Mouse (Mus musculus) CH12.LX (cell line): Measurements from ENCODE around the gene Foxp1. TPM values are rescaled to one million over a fixed set of nuclear protein-coding genes. Genes with fewer than 3 reads are reported as not detected.

Source experiments
- DNase-seq: peaks from one replicate; pipeline ENCODE4 v3.0.0-alpha.2; 2013; ENCODE audit errors: extremely low read depth
- H3K27ac ChIP-seq: 2 replicates; pipeline ENCODE4 v1.5.1; 2012; ENCODE audit warnings: low read depth, mild to moderate bottlenecking, control low read depth, moderate library complexity; ENCODE audit not compliant: insufficient read depth
- H3K27me3 ChIP-seq: replicated peaks from 2 replicates; pipeline ENCODE3; 2012; ENCODE audit warnings: inconsistent platforms
- H3K36me3 ChIP-seq, 2 experiments: replicated peaks in 1 of 2; 2 replicates each; pipeline versions ENCODE3 to v1.6.1; 2012; ENCODE audit warnings: inconsistent platforms in 1 of 2, low read length in 1 of 2, mild to moderate bottlenecking in 1 of 2, mixed read lengths in 1 of 2, moderate library complexity in 1 of 2; ENCODE audit not compliant: control insufficient read depth in 1 of 2, insufficient read depth in 1 of 2
- H3K4me1 ChIP-seq, 2 experiments: 2 replicates each; pipeline ENCODE4 v1.6.1; 2012; ENCODE audit warnings: inconsistent platforms in 1 of 2, moderate library complexity in 1 of 2; ENCODE audit not compliant: insufficient read depth in 2 of 2, control insufficient read depth in 1 of 2
- H3K4me2 ChIP-seq: 2 replicates; pipeline ENCODE4 v1.6.1; 2012; ENCODE audit warnings: low read depth, mild to moderate bottlenecking, control low read depth; ENCODE audit not compliant: poor library complexity, insufficient read depth, severe bottlenecking
- H3K4me3 ChIP-seq, 3 experiments: fragments of 150-350 bp in 1 of 3; sonication (generic) in 1 of 3; replicated peaks in 1 of 3; 2 replicates each; pipeline versions ENCODE3 to v1.5.1; 2011 to 2012; ENCODE audit warnings: low read depth in 2 of 3, low read length in 2 of 3, mild to moderate bottlenecking in 2 of 3, moderate library complexity in 2 of 3, control low read depth in 1 of 3, improper control_type of control experiment in 1 of 3, inconsistent platforms in 1 of 3, mixed read lengths in 1 of 3; ENCODE audit not compliant: poor library complexity in 1 of 3
- H3K79me2 ChIP-seq: replicated peaks from 2 replicates; pipeline ENCODE4 v1.6.1; 2012; ENCODE audit warnings: mild to moderate bottlenecking, moderate library complexity; ENCODE audit not compliant: control insufficient read depth, poor library complexity, insufficient read depth, severe bottlenecking; ENCODE audit errors: extremely low read depth
- H3K9ac ChIP-seq: 2 replicates; pipeline ENCODE4 v1.6.1; 2012; ENCODE audit warnings: low read depth, mild to moderate bottlenecking, control low read depth, moderate library complexity; ENCODE audit not compliant: insufficient read depth
- H3K9me3 ChIP-seq: replicated peaks from 2 replicates; pipeline ENCODE3; 2012; ENCODE audit warnings: low read length, inconsistent platforms, mixed read lengths
- BHLHE40 ChIP-seq: IDR thresholded peaks from 2 replicates; pipeline ENCODE4 v1.6.1; 2011; ENCODE audit warnings: mild to moderate bottlenecking, low read depth, low read length, improper control_type of control experiment
- CHD1 ChIP-seq: IDR thresholded peaks from 2 replicates; pipeline ENCODE4 v1.6.1; 2012; ENCODE audit warnings: low read depth, low read length, improper control_type of control experiment, inconsistent platforms
- CTCF ChIP-seq, 2 experiments: IDR thresholded peaks in 1 of 2; conservative IDR thresholded peaks in 1 of 2; 2 replicates each; pipeline ENCODE4 v1.5.1; 2011 to 2012; ENCODE audit warnings: low read depth in 2 of 2, low read length in 2 of 2, improper control_type of control experiment in 1 of 2, inconsistent platforms in 1 of 2, mild to moderate bottlenecking in 1 of 2, moderate library complexity in 1 of 2
- E2F4 ChIP-seq: IDR thresholded peaks from 2 replicates; pipeline ENCODE4 v1.6.1; 2011; ENCODE audit warnings: low read depth, low read length, improper control_type of control experiment; ENCODE audit not compliant: insufficient replicate concordance
- GABPA ChIP-seq: IDR thresholded peaks from 2 replicates; pipeline ENCODE4 v1.6.1; 2012; ENCODE audit warnings: low read depth, low read length, improper control_type of control experiment, inconsistent platforms; ENCODE audit not compliant: insufficient replicate concordance
- JUND ChIP-seq: conservative IDR thresholded peaks from 2 replicates; pipeline ENCODE4 v1.6.1; 2011; ENCODE audit warnings: low read depth, low read length, improper control_type of control experiment
- MAFK ChIP-seq: IDR thresholded peaks from 2 replicates; pipeline ENCODE4 v1.6.1; 2011; ENCODE audit warnings: low read length, improper control_type of control experiment; ENCODE audit not compliant: insufficient replicate concordance
- MEF2A ChIP-seq: IDR thresholded peaks from 2 replicates; pipeline ENCODE4 v1.6.1; 2014; ENCODE audit warnings: low read depth, mild to moderate bottlenecking, inconsistent platforms, low read length, improper control_type of control experiment, borderline replicate concordance
- MXI1 ChIP-seq: IDR thresholded peaks from 2 replicates; pipeline ENCODE4 v1.6.1; 2011; ENCODE audit warnings: mild to moderate bottlenecking, low read depth, low read length, improper control_type of control experiment
- NELFE ChIP-seq: IDR thresholded peaks from 2 replicates; pipeline ENCODE4 v1.6.1; 2011; ENCODE audit warnings: low read depth, low read length, improper control_type of control experiment
- NRF1 ChIP-seq: IDR thresholded peaks from 2 replicates; pipeline ENCODE4 v1.6.1; 2014; ENCODE audit warnings: low read depth, mild to moderate bottlenecking, inconsistent platforms, low read length, improper control_type of control experiment, moderate library complexity
- POLR2AphosphoS2 ChIP-seq: IDR thresholded peaks from 2 replicates; pipeline ENCODE4 v1.6.1; 2011; ENCODE audit warnings: low read depth, low read length, improper control_type of control experiment
- SMC3 ChIP-seq: IDR thresholded peaks from 2 replicates; pipeline ENCODE4 v1.6.1; 2011; ENCODE audit warnings: low read depth, low read length, improper control_type of control experiment
- TCF12 ChIP-seq: IDR thresholded peaks from 2 replicates; pipeline ENCODE4 v1.6.1; 2014; ENCODE audit warnings: low read depth, mild to moderate bottlenecking, inconsistent platforms, low read length, improper control_type of control experiment
- UBTF ChIP-seq: IDR thresholded peaks from 2 replicates; pipeline ENCODE4 v1.6.1; 2012; ENCODE audit warnings: low read depth, mild to moderate bottlenecking, inconsistent platforms, low read length, improper control_type of control experiment, moderate library complexity
- ZKSCAN1 ChIP-seq: IDR thresholded peaks from 2 replicates; pipeline ENCODE4 v1.6.1; 2012; ENCODE audit warnings: low read depth, inconsistent platforms, low read length, improper control_type of control experiment, borderline replicate concordance
- dilution Hi-C: fragments of 300-500 bp; cut with MboI; formaldehyde crosslinking; loops from 2 replicates; pipeline ENCODE4 v1.14.3; 2020; ENCODE audit warnings: low sequenced_read_pairs; ENCODE audit not compliant: extremely low pct_unique_long_range_greater_than_20kb, extremely low pct_ligation_motif_present
- in situ Hi-C: fragments of 300-500 bp; cut with MboI; formaldehyde crosslinking; loops from 3 replicates; pipeline ENCODE4 v1.14.3; 2019; ENCODE audit warnings: low sequenced_read_pairs, low pct_ligation_motif_present, low pct_unique_long_range_greater_than_20kb, mixed read lengths
- polyA plus RNA-seq: library from polyadenylated mRNA; unstranded; fragments of >175 nt; gene quantifications from 2 replicates; pipeline ENCODE4 v1.2.1, GENCODE M21; 2012; ENCODE audit warnings: low read depth; ENCODE audit not compliant: insufficient read length
- total RNA-seq, 2 experiments: library from RNA; depleted of rRNA; stranded (reverse); fragments of 300-350 nt in 1 of 2; fragments of >200 nt in 1 of 2; gene quantifications; 2 replicates each; pipeline ENCODE4 v1.2.3; 2012 to 2014

The Foxp1 gene
- total and polyA plus RNA-seq, 3 experiments = 66.5 to 105 (median 87.4) TPM

- no peak for DNase-seq
- Histone ChIP-seq H3K79me2 (peaks cover 73% of the 10 kb centered on the region), H3K9ac (no peak overlapping the region), H3K27ac (no peak overlapping the region), H3K36me3 (peaks cover 60 to 71% of the 10 kb centered on the region in 2 experiments), H3K9me3 (peaks cover 7% of the 10 kb centered on the region), H3K27me3 (no peaks in the 10 kb centered on the region), H3K4me3 (no peak overlapping the region), H3K4me1 (peaks cover 35 to 82% of the 10 kb centered on the region in 2 experiments), H3K4me2 (no peak overlapping the region)
- in situ Hi-C loops = no loop called here
- no peak for TF ChIP-seq TCF12
- no peak for TF ChIP-seq ZKSCAN1
- TF ChIP-seq NRF1 = no peak
- TF ChIP-seq SMC3 = no peak
- no peak for TF ChIP-seq MXI1
- no peak for TF ChIP-seq MEF2A
- no peak for TF ChIP-seq POLR2AphosphoS2
- TF ChIP-seq MAFK = no peak
- TF ChIP-seq BHLHE40 = no peak
- TF ChIP-seq CTCF (conservative IDR thresholded peaks at IDR 0.05 in 1 of 2, IDR thresholded peaks at IDR 0.05 in 1 of 2; ENCODE audit: low read depth in 2 of 2, low read length in 2 of 2) = no peak
- no peak for TF ChIP-seq GABPA
- TF ChIP-seq JUND = no peak
- TF ChIP-seq E2F4 = no peak
- no peak for TF ChIP-seq UBTF
- no peak for TF ChIP-seq CHD1
- TF ChIP-seq NELFE = no peak
- TF ChIP-seq, all 38 proteins: peak for 0
- dilution Hi-C loops = no loop called here
Observed at GRCm38 (mm10) chr6:99038977-99039376, 483.5 kb downstream of the Foxp1 start.

DNA sequence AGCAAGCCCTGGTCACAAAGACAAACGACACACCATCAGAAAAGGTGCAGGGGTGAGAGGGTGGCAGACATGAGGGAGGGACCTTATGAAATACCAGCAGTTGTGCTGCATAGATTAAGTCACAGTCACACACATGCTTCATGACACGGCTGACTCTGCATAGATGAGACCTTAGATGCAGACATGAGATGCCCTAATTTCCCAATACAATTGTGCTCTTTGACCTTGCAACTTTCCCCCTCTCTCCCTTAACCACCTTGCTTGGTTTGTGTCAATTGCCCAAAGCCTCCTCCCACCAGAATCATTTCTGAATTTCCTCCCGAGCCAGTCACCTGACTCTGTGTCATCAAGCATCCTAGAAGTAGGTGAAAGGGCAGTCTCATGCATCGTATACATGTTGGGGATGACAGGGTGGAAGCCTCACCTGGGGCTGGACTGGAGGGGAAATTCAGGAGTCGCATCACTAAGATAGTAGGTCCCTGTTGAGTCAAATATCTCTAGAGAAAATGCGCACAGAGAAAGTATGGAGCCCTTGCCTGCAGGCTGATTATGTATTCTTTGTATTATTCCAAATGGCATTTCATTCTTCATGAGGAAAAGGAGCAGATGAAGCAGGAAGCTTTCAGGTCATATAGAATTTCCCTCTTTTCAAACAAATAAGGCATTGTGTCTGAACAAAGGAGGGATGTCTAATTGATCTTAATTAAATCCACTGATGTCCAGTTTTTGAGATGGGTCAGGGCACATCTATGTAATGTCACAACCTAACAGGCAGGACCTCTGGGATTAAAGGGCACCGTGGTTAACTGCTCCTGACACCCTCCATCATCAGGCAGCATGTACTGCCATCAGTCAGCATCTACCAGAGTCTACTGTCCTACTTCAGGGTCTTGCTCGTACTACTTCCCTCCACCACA, 486.8 kb downstream of the Foxp1 start:
- peak overlapping the region; percentile 24; the same call in 1 of the 2 replicates for H3K27ac ChIP-seq
- peaks cover 33 to 90% of the 10 kb centered on the region in 2 experiments for H3K4me1 ChIP-seq
- dilution Hi-C loops (no loop called here), in situ Hi-C loops (no loop called here)
- peaks cover 61 to 69% of the 10 kb centered on the region in 2 experiments for H3K36me3 ChIP-seq
- DNase-seq = no peak
- no peak overlapping the region for H3K4me2 ChIP-seq
- peaks cover 7% of the 10 kb centered on the region for H3K9me3 ChIP-seq
- H3K9ac ChIP-seq = no peak overlapping the region
- TF ChIP-seq BHLHE40 (peak; percentile 43; the same call in 1 of the 2 replicates), MAFK (no peak)
- peaks cover 88% of the 10 kb centered on the region for H3K79me2 ChIP-seq
- H3K4me3 ChIP-seq = no peak overlapping the region
- no peaks in the 10 kb centered on the region for H3K27me3 ChIP-seq
